ENCODE assay signal across 13 mouse cellular contexts in genomic region chr6:29858619-29859018, GRCm38 (mm10). TPM values are rescaled to one million over a fixed set of nuclear protein-coding genes. Genes with fewer than 3 reads are reported as not detected.
DNase-seq lines count a peak whose midpoint lies in the region; ATAC-seq lines count a peak whose summit lies in the region.
"Had no signal": no experiment of that assay in that cellular context is flagged by ENCODE, and none has a peak within 500 bp of the region (broad histone marks: within the 10 kb centered on the region; RNA-seq: fewer than 3 reads in every experiment).

No protein-coding gene starts in this region.

- H3K27ac ChIP-seq in heart, embryonic 12.5 days (ENCODE audit: poor library complexity, severe bottlenecking) = peak overlapping the region; percentile 27; the same call in 1 of the 2 replicates
- H3K27ac ChIP-seq: embryonic facial prominence, embryonic 13.5 days; forebrain, embryonic 13.5 days; hindbrain, postnatal 0 days; lung, embryonic 15.5 days; midbrain, embryonic 12.5 days had no signal

- peak; percentile 87 for ATAC-seq in heart, embryonic 12.5 days (ENCODE audit: insufficient number of reproducible peaks, low FRiP score)
- ATAC-seq: forebrain, embryonic 13.5 days; hindbrain, postnatal 0 days had no signal

- peaks cover 35% of the 10 kb centered on the region for H3K4me1 ChIP-seq in heart, embryonic 12.5 days (replicated peaks)
- H3K4me1 ChIP-seq: lung, embryonic 15.5 days had no signal

- H3K4me3 ChIP-seq in heart, embryonic 12.5 days = no peak overlapping the region
- H3K4me3 ChIP-seq: embryonic facial prominence, embryonic 13.5 days; forebrain, embryonic 13.5 days; lung, embryonic 15.5 days; midbrain, embryonic 12.5 days had no signal

- H3K4me2 ChIP-seq in heart, embryonic 12.5 days = no peak overlapping the region
- H3K4me2 ChIP-seq: embryonic facial prominence, embryonic 13.5 days; forebrain, embryonic 13.5 days; lung, embryonic 15.5 days; midbrain, embryonic 12.5 days had no signal

- DNase-seq in heart, adult 9 months (ENCODE audit: low spot score in 2 of 2) = no peak
- peak; percentile 35 for DNase-seq in ovary, adult 18-20 months (ENCODE audit: low spot score)
- no peak for DNase-seq in ovary, postnatal 10 days (ENCODE audit: low spot score)
- DNase-seq in embryo, embryonic 11.5 days (ENCODE audit: low read depth, low spot score) = peak; percentile 19
- peak; percentile 50 for DNase-seq in splenic B cell, adult 2 months (ENCODE audit: low read depth, low spot score)
- DNase-seq in testis, postnatal 14 days (ENCODE audit: low spot score) = no peak
- DNase-seq: cerebellum, adult 9-11 months had no signal

- H3K36me3 ChIP-seq in heart, embryonic 12.5 days = 0 out of 2 replicates have a peak, but pooled peaks cover 3% of the 10 kb centered on the region
- no peaks in the 10 kb centered on the region for H3K36me3 ChIP-seq in splenic B cell, adult 2 months (ENCODE audit: control insufficient read depth, insufficient read depth, low read length, poor library complexity, severe bottlenecking)
- H3K36me3 ChIP-seq: embryonic facial prominence, embryonic 13.5 days; lung, embryonic 15.5 days; midbrain, embryonic 12.5 days had no signal

- H3K9ac ChIP-seq in heart, embryonic 12.5 days = no peak overlapping the region
- H3K9ac ChIP-seq: embryonic facial prominence, embryonic 13.5 days; forebrain, embryonic 13.5 days; lung, embryonic 15.5 days; midbrain, embryonic 12.5 days had no signal

- H3K9me3 ChIP-seq in heart, embryonic 12.5 days (replicated peaks) = no peaks in the 10 kb centered on the region
- H3K9me3 ChIP-seq: embryonic facial prominence, embryonic 13.5 days; forebrain, embryonic 13.5 days; lung, embryonic 15.5 days; midbrain, embryonic 12.5 days had no signal

- no peaks in the 10 kb centered on the region for H3K27me3 ChIP-seq in heart, embryonic 12.5 days (replicated peaks)
- H3K27me3 ChIP-seq in splenic B cell, adult 2 months (ENCODE audit: control insufficient read depth, insufficient read depth, low read length, poor library complexity, severe bottlenecking) = no peaks in the 10 kb centered on the region
- H3K27me3 ChIP-seq: embryonic facial prominence, embryonic 13.5 days; forebrain, embryonic 13.5 days; lung, embryonic 15.5 days; midbrain, embryonic 12.5 days had no signal

- WGBS in heart, embryonic 12.5 days = 40% methylated on average over 6 of the region's 6 CpGs

RNA-seq across cellular contexts. Expression of gene Strip2, which starts 58.2 kb away (rescaled TPM):
- polyA plus RNA-seq in heart, embryonic 12.5 days (2016; fragmentation: Nextera tagmentation; extraction: Ambion mirVana) = 39.5 and 39.8 TPM in 2 replicates

Comparison
In these comparisons a context has a peak if more than half of its experiments do, and no peak if none do; other contexts are left out.
1. DNase-seq: peak in ovary, adult 18-20 months (single experiment), embryo, embryonic 11.5 days (single experiment) and splenic B cell, adult 2 months (single experiment); none in heart, adult 9 months (0 of 2), ovary, postnatal 10 days (single experiment) and testis, postnatal 14 days (single experiment).